Mouse (Mus musculus) MEL (cell line): Measurements from ENCODE around the gene Ckap2l.

Experiments used
- CTCF ChIP-seq, 3 experiments: IDR thresholded peaks in 2 of 3; conservative IDR thresholded peaks in 1 of 3; 2 replicates each; pipeline ENCODE4 v1.5.1; 2011 to 2012; ENCODE audit warnings: low read length in 3 of 3, low read depth in 2 of 3, mild to moderate bottlenecking in 2 of 3, improper control_type of control experiment in 1 of 3, inconsistent platforms in 1 of 3, mixed read lengths in 1 of 3, moderate library complexity in 1 of 3; ENCODE audit not compliant: control insufficient read depth in 1 of 3, insufficient read depth in 1 of 3, poor library complexity in 1 of 3, severe bottlenecking in 1 of 3
- GATA1 ChIP-seq: IDR thresholded peaks from 2 replicates; pipeline ENCODE4 v1.6.1; 2011; ENCODE audit warnings: low read depth, low read length, improper control_type of control experiment
- HCFC1 ChIP-seq: IDR thresholded peaks from 2 replicates; pipeline ENCODE4 v1.6.1; 2012; ENCODE audit warnings: low read depth, mild to moderate bottlenecking, inconsistent platforms, low read length, improper control_type of control experiment, moderate library complexity
- KAT2A ChIP-seq: conservative IDR thresholded peaks from 2 replicates; pipeline ENCODE4 v1.6.1; 2012; ENCODE audit warnings: low read depth, low read length, improper control_type of control experiment, inconsistent platforms
- MYC ChIP-seq: IDR thresholded peaks from 2 replicates; pipeline ENCODE4 v1.6.1; 2011; ENCODE audit warnings: low read depth, mild to moderate bottlenecking, low read length, improper control_type of control experiment, moderate library complexity
- NRF1 ChIP-seq: IDR thresholded peaks from 2 replicates; pipeline ENCODE4 v1.6.1; 2014; ENCODE audit warnings: low read depth, mild to moderate bottlenecking, inconsistent platforms, low read length, improper control_type of control experiment, moderate library complexity; ENCODE audit not compliant: poor library complexity, insufficient read depth, severe bottlenecking
- POLR2A ChIP-seq, 2 experiments: IDR thresholded peaks; 2 replicates each; pipeline ENCODE4 v1.6.1; 2011 to 2012; ENCODE audit warnings: low read length in 2 of 2, mild to moderate bottlenecking in 2 of 2, control low read depth in 1 of 2, improper control_type of control experiment in 1 of 2, low read depth in 1 of 2, moderate library complexity in 1 of 2; ENCODE audit not compliant: control insufficient read depth in 1 of 2, insufficient read depth in 1 of 2, poor library complexity in 1 of 2
- TAL1 ChIP-seq: IDR thresholded peaks from 2 replicates; pipeline ENCODE4 v1.6.1; 2012; ENCODE audit warnings: mild to moderate bottlenecking, inconsistent platforms, low read length, moderate library complexity, mixed read lengths
- UBTF ChIP-seq: IDR thresholded peaks from 2 replicates; pipeline ENCODE4 v1.6.1; 2012; ENCODE audit warnings: low read depth, mild to moderate bottlenecking, inconsistent platforms, low read length, improper control_type of control experiment, moderate library complexity, borderline replicate concordance; ENCODE audit not compliant: insufficient read depth
- USF2 ChIP-seq, 2 experiments: IDR thresholded peaks; 2 replicates each; pipeline ENCODE4 v1.6.1; 2011 to 2012; ENCODE audit warnings: improper control_type of control experiment in 2 of 2, low read length in 2 of 2, borderline replicate concordance in 1 of 2, inconsistent platforms in 1 of 2, low read depth in 1 of 2, mild to moderate bottlenecking in 1 of 2; ENCODE audit not compliant: insufficient read depth in 1 of 2
- ZNF384 ChIP-seq: IDR thresholded peaks from 2 replicates; pipeline ENCODE4 v1.6.1; 2012; ENCODE audit warnings: low read depth, mild to moderate bottlenecking, inconsistent platforms, low read length, improper control_type of control experiment

- TF ChIP-seq ZNF384 (no peak), CTCF (IDR thresholded peaks at IDR 0.05 in 2 of 3, conservative IDR thresholded peaks at IDR 0.05 in 1 of 3; ENCODE audit: control insufficient read depth in 1 of 3, insufficient read depth in 1 of 3, low read depth in 2 of 3, low read length in 3 of 3, poor library complexity in 1 of 3, severe bottlenecking in 1 of 3) (no peak), GATA1 (no peak), TAL1 (no peak), UBTF (no peak), KAT2A (no peak), POLR2A (IDR thresholded peaks at IDR 0.05; ENCODE audit: control insufficient read depth in 1 of 2, insufficient read depth in 1 of 2, low read depth in 1 of 2, low read length in 2 of 2, poor library complexity in 1 of 2) (no peak), HCFC1 (no peak), NRF1 (no peak), MYC (no peak), USF2 (IDR thresholded peaks at IDR 0.05; ENCODE audit: borderline replicate concordance in 1 of 2, insufficient read depth in 1 of 2, low read depth in 1 of 2, low read length in 2 of 2) (no peak)
Observed at GRCm38 (mm10) chr2:129261151-129261794, 35.7 kb downstream of the Ckap2l start.
